Mouse (Mus musculus) brown adipose tissue, adult 24 weeks (tissue): ENCODE results near the gene Rer1. TPM values are rescaled to one million over a fixed set of nuclear protein-coding genes. Genes with fewer than 3 reads are reported as not detected.

ENCODE experiments used
- H3K27ac ChIP-seq: fragments of 200-500 bp; replicated peaks from 2 replicates; pipeline ENCODE4 v1.5.1; 2012; ENCODE audit warnings: low read depth, mild to moderate bottlenecking, low read length
- H3K4me1 ChIP-seq: fragments of 200-500 bp; 2 replicates; pipeline ENCODE4 v1.6.1; 2012; ENCODE audit warnings: low read length, mixed read lengths; ENCODE audit not compliant: control insufficient read depth, insufficient read depth, insufficient read length
- H3K4me3 ChIP-seq: fragments of 200-500 bp; 2 replicates; pipeline ENCODE4 v1.5.1; 2012; ENCODE audit warnings: low read depth, mild to moderate bottlenecking, low read length, moderate library complexity; ENCODE audit not compliant: insufficient read depth
- polyA plus RNA-seq: library from polyadenylated mRNA; stranded (reverse); fragments of >200 nt; gene quantifications from 2 replicates; pipeline ENCODE4 v1.2.4, GENCODE M21; 2012; ENCODE audit not compliant: missing spikeins, insufficient read depth, insufficient read length

Rer1 gene
- polyA plus RNA-seq, 1 experiment: 123 TPM

DNA sequence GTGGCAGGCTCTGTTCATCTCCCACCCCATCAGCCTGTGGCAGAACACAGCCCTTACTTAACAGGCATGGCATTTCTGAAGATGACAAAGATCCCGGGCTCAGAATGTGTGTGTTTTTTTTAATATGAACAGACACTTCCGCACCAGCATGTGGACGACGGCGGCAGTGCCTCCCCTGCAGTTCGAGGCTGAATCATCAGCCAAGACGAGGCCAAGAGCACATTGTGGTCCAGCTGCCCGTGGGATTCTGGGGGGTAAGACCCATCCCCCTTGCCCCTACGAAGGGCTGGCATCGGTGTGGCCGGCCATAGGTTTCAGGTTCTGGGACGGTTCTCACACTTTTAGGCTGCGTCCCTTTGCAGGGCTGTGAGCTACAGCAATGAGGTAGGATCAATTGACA, 51.4 kb downstream of the Rer1 start:
- Histone ChIP-seq H3K4me3 (no peak overlapping the region), H3K4me1 (no peaks in the 10 kb centered on the region), H3K27ac (no peak overlapping the region)

DNA sequence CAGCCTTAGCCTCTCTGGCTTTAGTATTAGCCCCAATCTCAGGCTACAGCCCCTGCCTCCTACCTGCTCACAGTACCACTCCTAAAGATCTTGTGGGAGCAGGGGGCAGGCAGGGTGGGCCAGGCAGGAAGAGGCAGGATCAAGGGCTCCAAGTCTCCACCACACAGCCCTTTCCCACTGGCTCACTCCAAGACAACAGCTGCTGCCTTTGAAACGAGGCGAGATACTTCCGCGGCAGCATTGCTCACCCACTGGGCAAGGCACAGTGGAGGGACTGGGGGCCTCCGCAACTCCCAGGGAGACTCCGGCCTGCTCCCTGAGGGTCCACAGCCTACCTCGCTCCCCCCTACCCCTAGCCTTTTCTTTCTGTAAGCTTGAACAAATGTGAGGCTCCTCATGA, 52.0 kb downstream of the Rer1 start:
- H3K4me3 ChIP-seq: no peak overlapping the region
- no peaks in the 10 kb centered on the region for H3K4me1 ChIP-seq
- H3K27ac ChIP-seq: no peak overlapping the region

DNA sequence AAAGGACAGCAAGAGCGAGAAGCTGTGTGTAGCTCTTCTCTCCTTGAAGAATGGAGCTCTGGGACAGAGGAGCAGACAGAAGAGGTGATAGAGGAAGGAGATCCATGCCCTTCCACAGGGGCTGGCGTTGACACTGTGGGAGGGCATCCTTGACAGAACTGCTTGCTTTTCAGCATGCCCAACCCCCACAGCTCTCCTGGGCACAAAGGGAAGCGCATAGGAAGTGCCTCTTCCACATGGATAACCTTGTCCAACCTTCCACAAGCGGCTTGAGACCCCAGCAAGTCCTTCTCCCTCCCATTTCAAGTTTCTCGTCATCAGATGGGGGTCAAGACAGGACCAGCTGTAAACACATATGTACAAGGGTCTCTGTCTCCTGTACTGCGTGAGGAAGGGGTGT, 53.1 kb downstream of the Rer1 start:
- no peaks in the 10 kb centered on the region for H3K4me1 ChIP-seq
- no peak overlapping the region for H3K4me3 ChIP-seq
- no peak overlapping the region for H3K27ac ChIP-seq

DNA sequence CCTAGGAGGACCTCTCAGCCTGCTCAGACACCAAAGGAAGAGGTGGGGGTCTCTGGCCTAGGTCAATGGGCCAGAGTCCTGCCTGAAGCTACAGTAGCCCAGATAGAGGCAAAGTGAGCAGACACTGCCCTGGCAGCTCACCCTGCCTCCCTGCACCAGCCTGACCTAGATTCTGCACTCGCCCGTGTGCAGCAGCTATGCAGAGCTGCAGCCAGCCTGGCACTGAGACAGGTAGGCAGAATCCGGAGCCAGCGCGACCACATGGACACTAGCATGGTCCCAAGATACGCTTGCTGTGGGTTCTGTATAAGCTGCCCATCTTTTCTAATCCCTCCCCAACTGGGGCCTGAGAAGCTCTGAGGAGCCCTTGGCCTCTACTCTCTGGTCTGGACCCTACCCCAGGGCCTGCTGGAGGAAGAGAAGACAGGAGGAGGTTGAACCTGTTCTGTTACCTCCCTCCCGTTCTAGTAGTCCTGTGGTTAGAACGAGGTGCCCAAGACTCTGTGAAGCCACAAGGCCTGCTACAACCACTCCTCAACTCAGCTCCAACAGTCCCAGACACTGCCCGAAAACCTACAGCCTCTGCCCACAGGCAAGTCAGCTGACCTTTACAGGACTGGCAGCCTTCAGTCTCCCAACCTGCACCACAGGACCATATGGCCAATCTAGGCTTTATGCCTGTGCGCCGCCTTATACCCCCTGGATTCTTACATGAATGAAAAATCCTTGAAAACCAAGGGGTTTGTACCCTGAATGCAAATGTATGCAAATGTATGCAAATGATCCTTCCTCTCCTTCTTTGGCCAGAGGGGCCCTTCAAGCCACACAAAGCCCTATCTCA, 61.8 kb downstream of the Rer1 start:
- Histone ChIP-seq H3K4me3 (no peak overlapping the region), H3K27ac (no peak overlapping the region)

More for the DNA sequence above, 61.8 kb downstream of the Rer1 start:
- no peaks in the 10 kb centered on the region for H3K4me1 ChIP-seq

Other genes with a start within 250 kb of the Rer1 start
- not detected in 2 replicates for gene Ttc34, start 248.9 kb downstream of the Rer1 start, polyA plus RNA-seq
- gene Mmel1, start 216.8 kb downstream of the Rer1 start, polyA plus RNA-seq: not detected in 2 replicates
- 22.6 and 33.5 TPM in 2 replicates for gene Fam213b, start 187.2 kb downstream of the Rer1 start, polyA plus RNA-seq
- 2.1 and 4.6 TPM in 2 replicates for gene Tnfrsf14, start 157.8 kb downstream of the Rer1 start, polyA plus RNA-seq
- not detected in 2 replicates for gene Hes5, start 125.5 kb downstream of the Rer1 start, polyA plus RNA-seq
- 11.0 and 18.7 TPM in 2 replicates for gene Pank4, start 122.3 kb downstream of the Rer1 start, polyA plus RNA-seq
- not detected in 2 replicates for gene Plch2, start 29.6 kb downstream of the Rer1 start, polyA plus RNA-seq
- gene Pex10, start 19.4 kb downstream of the Rer1 start, polyA plus RNA-seq: 15.3 and 16.1 TPM in 2 replicates
- 1.3 and 1.8 TPM in 2 replicates for gene Morn1, start 195 bp upstream of the Rer1 start, polyA plus RNA-seq
- gene Ski, start 136.2 kb upstream of the Rer1 start, polyA plus RNA-seq: 18.9 and 20.2 TPM in 2 replicates
- gene Faap20, start 163.4 kb upstream of the Rer1 start, polyA plus RNA-seq: 18.7 and 21.7 TPM in 2 replicates